Mouse (Mus musculus): ENCODE results near the gene Clic5.

DNA sequence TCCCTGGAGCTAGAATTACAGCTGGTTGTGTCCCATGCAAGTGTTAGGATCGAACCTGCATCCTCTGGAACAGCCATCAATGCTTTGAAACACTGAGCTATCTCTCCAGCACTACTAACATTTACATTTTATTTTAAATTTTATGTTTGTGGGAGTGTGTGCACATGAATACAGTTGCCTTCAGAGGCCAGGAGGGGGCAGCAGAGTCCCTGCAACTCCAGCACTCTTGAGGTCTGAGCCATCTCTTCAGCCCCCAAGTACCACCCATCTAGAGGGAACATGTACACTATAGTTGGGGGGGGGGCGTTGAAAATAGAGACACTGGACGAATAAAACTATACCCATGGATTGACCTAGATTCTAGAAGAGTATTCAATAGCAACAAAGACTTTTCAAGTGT is 37.3 kb upstream of the Clic5 start:
- TF ChIP-seq CTCF (IDR thresholded peaks at IDR 0.05; ENCODE audit: low read depth), result peak; percentile 72
- TF ChIP-seq EP300 (IDR thresholded peaks at IDR 0.05; ENCODE audit: low read depth), result no peak

Data from liver, embryonic 14.5 days (tissue).